Mouse (Mus musculus): ENCODE results near the gene Mindy4b-ps.

DNA sequence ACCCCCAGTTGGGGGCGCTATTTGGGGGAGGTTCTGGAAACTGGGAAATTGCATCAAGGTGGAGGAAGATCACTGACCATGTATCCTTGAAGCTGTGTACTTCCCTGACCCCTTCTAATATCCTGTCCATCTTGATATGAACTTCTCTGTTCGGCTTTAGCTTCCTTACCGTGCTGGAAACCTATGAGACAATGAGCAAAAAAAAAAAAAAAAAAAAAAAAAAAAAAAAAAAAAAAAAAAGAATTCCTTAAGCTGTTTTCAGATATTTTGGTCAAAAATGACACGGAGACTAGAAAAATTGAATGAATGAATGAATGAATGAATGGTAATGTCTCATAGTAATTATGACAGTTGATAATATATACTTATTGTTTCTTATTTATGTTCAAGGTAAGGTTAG lies 35.6 kb downstream of the Mindy4b-ps start:
- no peak for TF ChIP-seq CTCF (IDR thresholded peaks at IDR 0.05; ENCODE audit: control insufficient read depth, insufficient read depth, insufficient replicate concordance, low read depth, low read length)
- no peak for TF ChIP-seq POLR2A (IDR thresholded peaks at IDR 0.05; ENCODE audit: control insufficient read depth, low read depth, low read length)
